Mouse (Mus musculus): Measurements from ENCODE around the gene Prss41. TPM values are rescaled to one million over a fixed set of nuclear protein-coding genes. Genes with fewer than 3 reads are reported as not detected.

Gene Prss41
- total RNA-seq, 1 experiment, result 6.8 TPM

DNA sequence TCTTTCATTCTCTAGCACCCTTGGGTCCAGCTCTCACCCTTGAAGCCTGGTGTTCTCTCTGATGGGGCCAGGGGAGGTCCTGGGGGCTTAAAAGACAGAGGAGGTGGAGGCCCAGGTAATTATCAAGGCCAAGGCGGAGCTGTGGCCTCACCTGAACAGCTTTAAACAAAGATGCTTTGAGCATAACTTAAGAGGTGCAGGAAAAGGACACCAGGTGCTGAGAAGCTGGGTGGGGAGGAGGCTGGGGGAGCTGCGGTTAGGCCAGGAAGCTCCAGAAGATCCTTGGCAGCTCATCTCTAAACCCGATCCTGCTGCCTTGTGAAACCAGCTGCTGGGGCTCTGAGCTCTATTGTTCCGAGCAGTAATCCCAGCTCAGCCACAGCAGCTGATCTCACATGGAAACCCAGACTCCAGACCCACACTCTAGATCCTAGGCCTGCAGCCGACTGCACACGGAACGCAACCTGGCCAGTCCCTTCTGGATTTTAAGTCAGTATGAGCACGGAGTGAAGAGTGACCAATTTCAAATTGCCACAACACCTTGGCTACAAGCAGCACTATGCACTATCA is 7.9 kb downstream of the Prss41 start, which contains the start of gene Prss33:
TSS of gene Prss33 (minus strand) at position 51 of the 570 bp plus-strand sequence.
- no peak for TF ChIP-seq ZNF384 (IDR thresholded peaks at IDR 0.05; ENCODE audit: low read depth, low read length)
- no peak for TF ChIP-seq HCFC1 (IDR thresholded peaks at IDR 0.05; ENCODE audit: borderline replicate concordance, insufficient read depth, low read length)
- TF ChIP-seq MAFK (IDR thresholded peaks at IDR 0.05; ENCODE audit: insufficient read depth, low read depth, low read length), result no peak
- TF ChIP-seq ZC3H11A (IDR thresholded peaks at IDR 0.05; ENCODE audit: borderline replicate concordance, low read depth, low read length), result no peak
- no peak for TF ChIP-seq CHD2 (IDR thresholded peaks at IDR 0.05; ENCODE audit: low read depth, low read length)
- H3K9ac ChIP-seq (ENCODE audit: insufficient read depth, low read depth, low read length, poor library complexity, severe bottlenecking), result peak within 1 kb of the TSS; percentile 39; the same call in 1 of the 2 replicates
- peaks cover 0 to 15% of the 10 kb centered on the region in 2 experiments; a peak in 1 of 4 replicates for H3K4me1 ChIP-seq (ENCODE audit: control insufficient read depth in 2 of 2, insufficient read depth in 2 of 2, low read length in 2 of 2, poor library complexity in 1 of 2)
- no peaks in the 10 kb centered on the region for H3K9me3 ChIP-seq (ENCODE audit: control insufficient read depth, insufficient read depth, low read depth, low read length)
- H3K4me3 ChIP-seq (ENCODE audit: insufficient read depth in 1 of 2, low read depth in 1 of 2, low read length in 2 of 2, poor library complexity in 1 of 2, severe bottlenecking in 1 of 2), result peak within 1 kb of the TSS in 1 of 2 experiments; percentile 44; a peak in 2 of 4 replicates
- H3K27ac ChIP-seq (ENCODE audit: insufficient read depth, low read depth, low read length, poor library complexity, severe bottlenecking), result no peak within 1 kb of the TSS
- H3K36me3 ChIP-seq (ENCODE audit: control insufficient read depth, insufficient read depth, low read length, poor library complexity, severe bottlenecking), result no peaks in the 10 kb centered on the region
- in situ Hi-C loops (cut with MboI; ENCODE audit: low sequenced_read_pairs in 2 of 2, unreplicated experiment in 2 of 2), result no loop called here
- DNase-seq (ENCODE audit: low read depth, low spot score), result no peak

DNA sequence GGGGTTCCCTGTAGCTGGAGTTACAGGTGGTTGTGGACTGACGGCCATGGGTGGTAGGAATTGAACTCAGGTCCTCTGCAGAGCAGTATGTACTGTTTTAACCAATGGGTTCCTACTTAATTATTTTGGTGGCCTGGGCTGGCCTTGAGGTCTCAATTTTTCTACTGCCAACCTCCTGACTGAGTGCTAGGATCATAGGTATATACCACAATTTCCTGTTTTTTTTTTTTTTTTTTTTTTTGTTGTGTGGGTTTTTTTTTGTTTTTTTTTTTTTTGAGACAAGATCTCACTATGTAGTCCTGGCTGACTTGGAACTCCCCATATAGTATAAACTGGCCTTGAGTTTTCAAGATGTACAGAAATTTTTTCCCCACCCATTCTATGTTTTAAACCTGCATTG is 12.8 kb downstream of the Prss41 start:
- H3K36me3 ChIP-seq (ENCODE audit: control insufficient read depth, insufficient read depth, low read length, poor library complexity, severe bottlenecking), result peaks cover 7% of the 10 kb centered on the region
- no peaks in the 10 kb centered on the region for H3K9me3 ChIP-seq (ENCODE audit: control insufficient read depth, insufficient read depth, low read depth, low read length)
- no peak for DNase-seq (ENCODE audit: low read depth, low spot score)
- H3K4me1 ChIP-seq (ENCODE audit: control insufficient read depth in 2 of 2, insufficient read depth in 2 of 2, low read length in 2 of 2, poor library complexity in 1 of 2), result peaks cover 0 to 15% of the 10 kb centered on the region in 2 experiments; a peak in 2 of 4 replicates
- no peak overlapping the region for H3K9ac ChIP-seq (ENCODE audit: insufficient read depth, low read depth, low read length, poor library complexity, severe bottlenecking)
- in situ Hi-C loops (cut with MboI; ENCODE audit: low sequenced_read_pairs in 2 of 2, unreplicated experiment in 2 of 2), result no loop called here
- TF ChIP-seq ZNF384 (IDR thresholded peaks at IDR 0.05; ENCODE audit: low read depth, low read length) (no peak), ZC3H11A (IDR thresholded peaks at IDR 0.05; ENCODE audit: borderline replicate concordance, low read depth, low read length) (no peak), MAFK (IDR thresholded peaks at IDR 0.05; ENCODE audit: insufficient read depth, low read depth, low read length) (no peak), CHD2 (IDR thresholded peaks at IDR 0.05; ENCODE audit: low read depth, low read length) (no peak), HCFC1 (IDR thresholded peaks at IDR 0.05; ENCODE audit: borderline replicate concordance, insufficient read depth, low read length) (no peak)
- H3K27ac ChIP-seq (ENCODE audit: insufficient read depth, low read depth, low read length, poor library complexity, severe bottlenecking), result no peak overlapping the region
- H3K4me3 ChIP-seq (ENCODE audit: insufficient read depth in 1 of 2, low read depth in 1 of 2, low read length in 2 of 2, poor library complexity in 1 of 2, severe bottlenecking in 1 of 2), result no peak overlapping the region

DNA sequence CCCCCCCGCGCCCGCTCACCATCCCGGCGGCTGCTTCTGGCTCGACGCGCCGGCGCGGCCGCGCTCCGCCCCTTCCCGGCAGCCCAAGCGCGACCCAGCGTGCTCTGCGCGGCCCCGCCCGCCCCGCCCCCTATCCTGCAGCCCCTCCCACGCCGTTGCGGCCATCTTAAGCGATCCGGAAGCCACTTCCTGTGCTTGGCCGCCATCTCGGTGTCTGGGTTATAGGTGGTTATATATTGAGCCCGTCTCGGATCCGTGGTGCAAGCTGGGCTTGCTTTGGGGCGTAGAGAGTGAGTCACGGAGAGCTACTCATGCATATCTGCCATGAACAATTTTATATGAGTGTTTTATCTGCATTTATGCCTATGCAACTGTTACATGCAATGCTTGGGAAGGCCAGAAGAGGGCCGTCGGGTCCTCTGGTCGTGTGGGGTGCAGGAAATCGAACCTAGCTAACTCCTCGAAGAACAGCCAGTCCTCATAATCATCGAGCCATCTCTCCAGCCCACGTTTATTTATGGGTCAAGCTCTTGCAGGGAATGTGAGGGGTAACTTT is 14.8 kb downstream of the Prss41 start, which contains the start of gene Elob:
TSS of gene Elob (minus strand) at position 73 of the 556 bp plus-strand sequence.
- H3K9ac ChIP-seq (ENCODE audit: insufficient read depth, low read depth, low read length, poor library complexity, severe bottlenecking), result peak within 1 kb of the TSS; percentile 95
- no peaks in the 10 kb centered on the region for H3K9me3 ChIP-seq (ENCODE audit: control insufficient read depth, insufficient read depth, low read depth, low read length)
- TF ChIP-seq HCFC1 (IDR thresholded peaks at IDR 0.05; ENCODE audit: borderline replicate concordance, insufficient read depth, low read length) (peak; percentile 58; the same call in 1 of the 2 replicates), ZC3H11A (IDR thresholded peaks at IDR 0.05; ENCODE audit: borderline replicate concordance, low read depth, low read length) (peak; percentile 95), MAFK (IDR thresholded peaks at IDR 0.05; ENCODE audit: insufficient read depth, low read depth, low read length) (no peak)
- in situ Hi-C loops (cut with MboI; ENCODE audit: low sequenced_read_pairs in 2 of 2, unreplicated experiment in 2 of 2), result no loop called here
- DNase-seq (ENCODE audit: low read depth, low spot score), result peak; percentile 76
- H3K27ac ChIP-seq (ENCODE audit: insufficient read depth, low read depth, low read length, poor library complexity, severe bottlenecking), result peak within 1 kb of the TSS; percentile 95
- H3K36me3 ChIP-seq (ENCODE audit: control insufficient read depth, insufficient read depth, low read length, poor library complexity, severe bottlenecking), result peaks cover 20% of the 10 kb centered on the region
- peak within 1 kb of the TSS; percentile 87 to 94 for H3K4me3 ChIP-seq (ENCODE audit: insufficient read depth in 1 of 2, low read depth in 1 of 2, low read length in 2 of 2, poor library complexity in 1 of 2, severe bottlenecking in 1 of 2)
- peaks cover 0 to 7% of the 10 kb centered on the region in 2 experiments; a peak in 2 of 4 replicates for H3K4me1 ChIP-seq (ENCODE audit: control insufficient read depth in 2 of 2, insufficient read depth in 2 of 2, low read length in 2 of 2, poor library complexity in 1 of 2)

DNA sequence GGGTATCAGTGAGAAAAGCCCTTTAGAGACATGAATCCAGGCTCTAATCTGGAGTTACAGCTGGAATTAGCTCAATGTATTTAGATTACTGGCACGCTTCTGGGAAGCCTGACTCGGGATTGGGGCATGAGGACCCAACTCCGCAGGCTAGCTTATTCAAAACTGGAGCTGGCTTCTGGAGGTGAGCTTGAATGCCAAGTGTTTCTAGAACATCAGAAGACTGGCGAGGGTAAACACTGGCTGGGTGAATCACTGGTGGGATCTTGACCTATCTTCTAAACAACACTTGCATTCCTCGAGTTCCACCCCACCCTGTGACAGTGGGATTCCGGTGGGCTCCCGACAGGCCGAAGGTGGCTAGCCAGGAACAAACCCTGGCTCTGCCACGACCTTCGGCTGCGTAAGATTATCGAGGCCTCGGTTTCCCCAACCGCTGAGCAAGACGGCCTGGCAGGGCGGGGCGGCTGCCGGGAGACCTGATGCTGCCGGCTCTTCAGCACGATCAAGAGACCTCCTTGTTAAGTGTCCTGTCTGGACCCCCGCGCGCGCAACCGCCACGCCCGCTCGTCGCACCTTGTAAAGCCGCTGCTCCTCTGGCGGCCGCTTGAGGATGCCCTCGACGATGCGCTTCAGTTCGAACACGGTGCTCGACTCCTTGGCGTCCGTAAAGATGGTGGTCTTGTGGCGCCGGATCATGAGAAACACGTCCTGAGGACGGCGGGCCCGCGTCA is 15.5 kb downstream of the Prss41 start:
- TF ChIP-seq ZNF384 (IDR thresholded peaks at IDR 0.05; ENCODE audit: low read depth, low read length), result no peak
- 0 out of 2 replicates have a peak, but pooled peaks have one; percentile 14 for TF ChIP-seq HCFC1 (IDR thresholded peaks at IDR 0.05; ENCODE audit: borderline replicate concordance, insufficient read depth, low read length)
- H3K4me1 ChIP-seq (ENCODE audit: control insufficient read depth in 2 of 2, insufficient read depth in 2 of 2, low read length in 2 of 2, poor library complexity in 1 of 2), result peaks cover 0 to 7% of the 10 kb centered on the region in 2 experiments; a peak in 2 of 4 replicates
- peak overlapping the region; percentile 84 for H3K9ac ChIP-seq (ENCODE audit: insufficient read depth, low read depth, low read length, poor library complexity, severe bottlenecking)
- H3K4me3 ChIP-seq (ENCODE audit: insufficient read depth in 1 of 2, low read depth in 1 of 2, low read length in 2 of 2, poor library complexity in 1 of 2, severe bottlenecking in 1 of 2), result peak overlapping the region; percentile 87 to 94
- peaks cover 26% of the 10 kb centered on the region for H3K36me3 ChIP-seq (ENCODE audit: control insufficient read depth, insufficient read depth, low read length, poor library complexity, severe bottlenecking)
- in situ Hi-C loops (cut with MboI; ENCODE audit: low sequenced_read_pairs in 2 of 2, unreplicated experiment in 2 of 2), result no loop called here
- no peak for DNase-seq (ENCODE audit: low read depth, low spot score)
- H3K27ac ChIP-seq (ENCODE audit: insufficient read depth, low read depth, low read length, poor library complexity, severe bottlenecking), result peak overlapping the region; percentile 78
- no peaks in the 10 kb centered on the region for H3K9me3 ChIP-seq (ENCODE audit: control insufficient read depth, insufficient read depth, low read depth, low read length)

Data from ES-E14 (cell line).